Mouse (Mus musculus): ENCODE data around the gene Socs3.
A peak's percentile ranks its signal among the peaks of the same experiment; 100 is the strongest.

The Socs3 gene

GRCm38 (mm10) chr11:117995255-117995654, 25.4 kb upstream of the Socs3 start:
- no peak for DNase-seq (ENCODE audit: low spot score)

- no peak for DNase-seq (ENCODE audit: low spot score)
These were observed 24.6 kb upstream of the Socs3 start for GRCm38 (mm10) chr11:117994250-117995057.

- no peak for DNase-seq (ENCODE audit: low spot score)
These were observed 23.6 kb upstream of the Socs3 start for GRCm38 (mm10) chr11:117993190-117994175.

- DNase-seq (ENCODE audit: low spot score): no peak
These were observed 21.9 kb upstream of the Socs3 start for GRCm38 (mm10) chr11:117991502-117992470.

- DNase-seq (ENCODE audit: low spot score): no peak
These were observed 20.1 kb upstream of the Socs3 start for GRCm38 (mm10) chr11:117989926-117990325.

GRCm38 (mm10) chr11:117989241-117989640, 19.4 kb upstream of the Socs3 start:
- no peak for DNase-seq (ENCODE audit: low spot score)

GRCm38 (mm10) chr11:117987968-117988367, 18.1 kb upstream of the Socs3 start:
- no peak for DNase-seq (ENCODE audit: low spot score)

- DNase-seq (ENCODE audit: low spot score): no peak
These were observed 17.2 kb upstream of the Socs3 start for GRCm38 (mm10) chr11:117987032-117987451.

GRCm38 (mm10) chr11:117986126-117987031, 16.5 kb upstream of the Socs3 start, which contains the start of gene Pgs1:
Gene Pgs1 (plus strand): TSS chr11:117986292.
- DNase-seq (ENCODE audit: low spot score): peak; percentile 77

GRCm38 (mm10) chr11:117983770-117984169, 13.9 kb upstream of the Socs3 start:
- DNase-seq (ENCODE audit: low spot score): no peak

GRCm38 (mm10) chr11:117982426-117982825, 12.6 kb upstream of the Socs3 start:
- no peak for DNase-seq (ENCODE audit: low spot score)

GRCm38 (mm10) chr11:117979388-117979787, 9.5 kb upstream of the Socs3 start:
- no peak for DNase-seq (ENCODE audit: low spot score)

- no peak for DNase-seq (ENCODE audit: low spot score)
These were observed 8.0 kb upstream of the Socs3 start for GRCm38 (mm10) chr11:117977694-117978360.

GRCm38 (mm10) chr11:117976081-117976582, 6.3 kb upstream of the Socs3 start:
- no peak for DNase-seq (ENCODE audit: low spot score)

- no peak for DNase-seq (ENCODE audit: low spot score)
These were observed 5.5 kb upstream of the Socs3 start for GRCm38 (mm10) chr11:117975211-117975967.

- DNase-seq (ENCODE audit: low spot score): no peak
These were observed 4.7 kb upstream of the Socs3 start for GRCm38 (mm10) chr11:117974327-117975125.

GRCm38 (mm10) chr11:117973569-117973968, 3.7 kb upstream of the Socs3 start:
- DNase-seq (ENCODE audit: low spot score): no peak

Data from ovary, postnatal 10 days (tissue).